Comparison of ENCODE assay signal across 22 mouse cellular contexts in the genomic region with DNA sequence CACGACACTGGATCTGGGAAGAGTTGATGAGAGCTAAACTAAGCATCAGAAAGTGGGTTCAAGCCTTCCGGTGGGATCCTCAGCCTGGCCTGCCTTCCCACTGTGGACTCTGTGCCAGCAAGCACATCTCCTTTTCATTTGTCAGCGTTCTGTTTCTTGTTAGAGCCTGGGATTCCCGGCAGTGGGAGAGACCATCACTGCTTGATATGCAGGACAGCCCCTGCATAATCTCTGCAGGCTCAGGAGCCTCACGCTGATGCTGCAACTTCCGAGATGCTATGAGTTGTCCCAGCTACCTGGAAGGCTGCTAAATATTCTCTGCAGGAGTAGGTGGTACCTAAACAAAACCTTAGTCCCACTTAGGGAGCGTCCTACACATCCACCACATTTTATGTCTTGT.
DNase-seq lines count a peak whose midpoint lies in the region; ATAC-seq and TF ChIP-seq lines count a peak whose summit lies in the region.
"Had no signal": no experiment of that assay in that cellular context is flagged by ENCODE, and none has a peak within 500 bp of the region (broad histone marks: within the 10 kb centered on the region; RNA-seq: fewer than 3 reads in every experiment).

No protein-coding gene starts in this region.

- no peak overlapping the region for H3K4me2 ChIP-seq in hindbrain, embryonic 16.5 days (ENCODE audit: low read length)
- no peak overlapping the region for H3K4me2 ChIP-seq in hindbrain, embryonic 12.5 days (replicated peaks)
- H3K4me2 ChIP-seq in limb, embryonic 14.5 days (replicated peaks; ENCODE audit: low read depth, low read length, severe bottlenecking), result no peak overlapping the region
- H3K4me2 ChIP-seq: heart, embryonic 11.5 days; intestine, embryonic 15.5 days; limb, embryonic 12.5 days; liver, embryonic 15.5 days; midbrain, embryonic 13.5 days; neural tube, embryonic 15.5 days had no signal

- H3K27me3 ChIP-seq in hindbrain, embryonic 16.5 days (replicated peaks; ENCODE audit: control insufficient read depth, insufficient read depth, low read length), result no peaks in the 10 kb centered on the region
- H3K27me3 ChIP-seq in hindbrain, embryonic 12.5 days, result no peaks in the 10 kb centered on the region
- no peaks in the 10 kb centered on the region for H3K27me3 ChIP-seq in embryonic facial prominence, embryonic 10.5 days (replicated peaks; ENCODE audit: low read depth, poor library complexity, severe bottlenecking)
- H3K27me3 ChIP-seq in limb, embryonic 14.5 days (ENCODE audit: control insufficient read depth, insufficient read depth, low read length), result no peaks in the 10 kb centered on the region
- H3K27me3 ChIP-seq: intestine, embryonic 15.5 days; limb, embryonic 12.5 days; liver, embryonic 15.5 days; midbrain, embryonic 13.5 days; neural tube, embryonic 15.5 days had no signal

- H3K27ac ChIP-seq in hindbrain, embryonic 16.5 days (ENCODE audit: low read depth, low read length), result no peak overlapping the region
- H3K27ac ChIP-seq in hindbrain, embryonic 12.5 days, result no peak overlapping the region
- no peak overlapping the region; the same call in 1 of the 2 replicates for H3K27ac ChIP-seq in embryonic facial prominence, embryonic 10.5 days (replicated peaks)
- no peak overlapping the region for H3K27ac ChIP-seq in limb, embryonic 14.5 days (replicated peaks; ENCODE audit: low read depth, low read length)
- H3K27ac ChIP-seq: intestine, embryonic 15.5 days; limb, embryonic 12.5 days; liver, embryonic 15.5 days; midbrain, embryonic 13.5 days; neural tube, embryonic 15.5 days had no signal

- WGBS in hindbrain, embryonic 16.5 days, result 24% methylated on average over 7 of the region's 7 CpGs
- WGBS in hindbrain, embryonic 12.5 days, result 22% methylated on average over 7 of the region's 7 CpGs
- 30% methylated on average over 7 of the region's 7 CpGs for WGBS in embryonic facial prominence, embryonic 10.5 days
- WGBS in limb, embryonic 14.5 days, result 25% methylated on average over 7 of the region's 7 CpGs

- H3K9me3 ChIP-seq in hindbrain, embryonic 16.5 days (ENCODE audit: control insufficient read depth, low read length), result no peaks in the 10 kb centered on the region
- H3K9me3 ChIP-seq in hindbrain, embryonic 12.5 days (replicated peaks), result no peaks in the 10 kb centered on the region
- no peaks in the 10 kb centered on the region for H3K9me3 ChIP-seq in embryonic facial prominence, embryonic 10.5 days
- no peaks in the 10 kb centered on the region for H3K9me3 ChIP-seq in limb, embryonic 14.5 days (ENCODE audit: control insufficient read depth, low read length)
- H3K9me3 ChIP-seq: intestine, embryonic 15.5 days; limb, embryonic 12.5 days; liver, embryonic 15.5 days; midbrain, embryonic 13.5 days; neural tube, embryonic 15.5 days had no signal

- H3K4me1 ChIP-seq in hindbrain, embryonic 16.5 days (ENCODE audit: control insufficient read depth, insufficient read depth, low read depth, low read length), result no peaks in the 10 kb centered on the region
- H3K4me1 ChIP-seq in hindbrain, embryonic 12.5 days, result no peaks in the 10 kb centered on the region
- H3K4me1 ChIP-seq in embryonic facial prominence, embryonic 10.5 days, result no peaks in the 10 kb centered on the region
- H3K4me1 ChIP-seq in limb, embryonic 14.5 days (ENCODE audit: control insufficient read depth, insufficient read depth, low read length), result 0 out of 2 replicates have a peak, but pooled peaks cover 3% of the 10 kb centered on the region
- H3K4me1 ChIP-seq: intestine, embryonic 15.5 days; liver, embryonic 15.5 days had no signal

- H3K36me3 ChIP-seq in hindbrain, embryonic 16.5 days (ENCODE audit: control insufficient read depth, insufficient read depth, low read length), result no peaks in the 10 kb centered on the region
- no peaks in the 10 kb centered on the region for H3K36me3 ChIP-seq in hindbrain, embryonic 12.5 days
- H3K36me3 ChIP-seq in embryonic facial prominence, embryonic 10.5 days (replicated peaks), result no peaks in the 10 kb centered on the region
- H3K36me3 ChIP-seq in limb, embryonic 14.5 days (ENCODE audit: control insufficient read depth, insufficient read depth, low read length), result no peaks in the 10 kb centered on the region
- H3K36me3 ChIP-seq: intestine, embryonic 15.5 days; limb, embryonic 12.5 days; liver, embryonic 15.5 days; midbrain, embryonic 13.5 days; neural tube, embryonic 15.5 days had no signal

- intact Hi-C loops in left cerebral cortex, postnatal 4 days (cut with DNase I), result no loop called here

- TF ChIP-seq POLR2A in limb, embryonic 14.5 days (IDR thresholded peaks at IDR 0.05; ENCODE audit: borderline replicate concordance, extremely low read depth, insufficient read depth, insufficient read length), result no peak

- H3K4me3 ChIP-seq in hindbrain, embryonic 16.5 days (ENCODE audit: low read length), result no peak overlapping the region
- H3K4me3 ChIP-seq in hindbrain, embryonic 12.5 days, result no peak overlapping the region
- no peak overlapping the region for H3K4me3 ChIP-seq in embryonic facial prominence, embryonic 10.5 days
- H3K4me3 ChIP-seq in limb, embryonic 14.5 days (replicated peaks; ENCODE audit: low read length), result no peak overlapping the region
- H3K4me3 ChIP-seq: intestine, embryonic 15.5 days; limb, embryonic 12.5 days; liver, embryonic 15.5 days; midbrain, embryonic 13.5 days; neural tube, embryonic 15.5 days had no signal

- ATAC-seq in hindbrain, embryonic 16.5 days, result peak; percentile 65; the same call in 1 of the 2 replicates
- ATAC-seq in hindbrain, embryonic 12.5 days (ENCODE audit: low FRiP score), result no peak
- ATAC-seq in limb, embryonic 14.5 days (ENCODE audit: low FRiP score, low read depth), result no peak
- ATAC-seq: forebrain, embryonic 16.5 days; intestine, embryonic 15.5 days; midbrain, embryonic 13.5 days had no signal

- DNase-seq in right cerebral cortex, adult 18-20 months, result peak; percentile 18
- no peak for DNase-seq in right cerebral cortex, postnatal 4 days
- DNase-seq in embryonic facial prominence, embryonic 10.5 days (ENCODE audit: low spot score), result peak; percentile 21
- DNase-seq in limb, embryonic 14.5 days (ENCODE audit: low spot score), result peak; percentile 32
- no peak for DNase-seq in T-cell, adult 2 months (ENCODE audit: low spot score)
- DNase-seq in left cerebral cortex, postnatal 4 days, result no peak
- DNase-seq: adrenal gland, postnatal 25 days; cerebellum, adult 2 months; heart, postnatal 10 days; kidney, adult 9 months; kidney, postnatal 25 days; retina, postnatal 1 day; spleen, adult 18-20 months had no signal

- H3K9ac ChIP-seq in hindbrain, embryonic 16.5 days (ENCODE audit: low read depth, low read length), result no peak overlapping the region
- H3K9ac ChIP-seq in hindbrain, embryonic 12.5 days, result no peak overlapping the region
- no peak overlapping the region for H3K9ac ChIP-seq in limb, embryonic 14.5 days (ENCODE audit: low read depth, low read length, severe bottlenecking)
- H3K9ac ChIP-seq: intestine, embryonic 15.5 days; limb, embryonic 12.5 days; liver, embryonic 15.5 days; midbrain, embryonic 13.5 days; neural tube, embryonic 15.5 days had no signal

Comparison
In these comparisons a context has a peak if more than half of its experiments do, and no peak if none do; other contexts are left out.
1. DNase-seq: peak in right cerebral cortex, adult 18-20 months (single experiment), embryonic facial prominence, embryonic 10.5 days (single experiment) and limb, embryonic 14.5 days (single experiment); none in right cerebral cortex, postnatal 4 days (single experiment), T-cell, adult 2 months (single experiment) and left cerebral cortex, postnatal 4 days (single experiment).